Comparison of ENCODE assay signal across 29 mouse cellular contexts in genomic region chr14:62442971-62443370, GRCm38 (mm10). TPM values are rescaled to one million over a fixed set of nuclear protein-coding genes. Genes with fewer than 3 reads are reported as not detected.
DNase-seq lines count a peak whose midpoint lies in the region; ATAC-seq and TF ChIP-seq lines count a peak whose summit lies in the region.
"Had no signal": no experiment of that assay in that cellular context is flagged by ENCODE, and none has a peak within 500 bp of the region (broad histone marks: within the 10 kb centered on the region; RNA-seq: fewer than 3 reads in every experiment).

No protein-coding gene starts in this region.

- H3K4me3 ChIP-seq in kidney, adult 2 months (ENCODE audit: insufficient read depth, low read depth, low read length) = no peak overlapping the region
- H3K4me3 ChIP-seq in kidney, embryonic 14.5 days (ENCODE audit: low read length) = no peak overlapping the region
- H3K4me3 ChIP-seq in limb, embryonic 13.5 days = no peak overlapping the region
- H3K4me3 ChIP-seq in limb, embryonic 10.5 days = no peak overlapping the region
- H3K4me3 ChIP-seq in embryonic facial prominence, embryonic 15.5 days (replicated peaks) = no peak overlapping the region
- H3K4me3 ChIP-seq: erythroblast, embryonic 14.5 days; forebrain, embryonic 12.5 days; forebrain, embryonic 15.5 days; heart, embryonic 12.5 days; heart, embryonic 15.5 days; hindbrain, embryonic 10.5 days; hindbrain, embryonic 13.5 days had no signal

- no peak overlapping the region for H3K9ac ChIP-seq in kidney, embryonic 14.5 days (ENCODE audit: low read depth, low read length)
- no peak overlapping the region for H3K9ac ChIP-seq in limb, embryonic 13.5 days
- H3K9ac ChIP-seq in embryonic facial prominence, embryonic 15.5 days = no peak overlapping the region
- H3K9ac ChIP-seq: forebrain, embryonic 12.5 days; forebrain, embryonic 15.5 days; heart, embryonic 12.5 days; heart, embryonic 15.5 days; hindbrain, embryonic 13.5 days had no signal

- 44% methylated on average over 1 of the region's 1 CpGs for WGBS in kidney, adult 2 months
- 79% methylated on average over 1 of the region's 1 CpGs for WGBS in kidney, embryonic 14.5 days
- WGBS in limb, embryonic 13.5 days = 54% methylated on average over 1 of the region's 1 CpGs
- 94% methylated on average over 1 of the region's 1 CpGs for WGBS in limb, embryonic 10.5 days
- 65% methylated on average over 1 of the region's 1 CpGs for WGBS in embryonic facial prominence, embryonic 15.5 days

- H3K36me3 ChIP-seq in kidney, adult 2 months (ENCODE audit: control insufficient read depth, insufficient read depth, low read length) = no peaks in the 10 kb centered on the region
- no peaks in the 10 kb centered on the region for H3K36me3 ChIP-seq in kidney, embryonic 14.5 days (ENCODE audit: control insufficient read depth, insufficient read depth, low read length)
- H3K36me3 ChIP-seq in limb, embryonic 13.5 days = no peaks in the 10 kb centered on the region
- H3K36me3 ChIP-seq in limb, embryonic 10.5 days = no peaks in the 10 kb centered on the region
- no peaks in the 10 kb centered on the region for H3K36me3 ChIP-seq in embryonic facial prominence, embryonic 15.5 days
- H3K36me3 ChIP-seq: forebrain, embryonic 12.5 days; forebrain, embryonic 15.5 days; heart, embryonic 12.5 days; heart, embryonic 15.5 days; hindbrain, embryonic 10.5 days; hindbrain, embryonic 13.5 days had no signal

- TF ChIP-seq CTCF in kidney, adult 2 months (conservative IDR thresholded peaks at IDR 0.05; ENCODE audit: insufficient read depth, insufficient read length, low read depth, low read length) = no peak

- ATAC-seq in kidney, embryonic 14.5 days (ENCODE audit: low FRiP score, low TSS enrichment) = no peak
- ATAC-seq in limb, embryonic 13.5 days (ENCODE audit: low FRiP score, low read depth) = no peak
- ATAC-seq in embryonic facial prominence, embryonic 15.5 days (ENCODE audit: insufficient number of reproducible peaks, low FRiP score, low TSS enrichment, low read depth) = no peak
- ATAC-seq: CD4-positive, CD25-positive, alpha-beta regulatory T cell, adult 4 months; forebrain, embryonic 15.5 days; hindbrain, embryonic 16.5 days had no signal

- H3K4me1 ChIP-seq in kidney, adult 2 months (ENCODE audit: control insufficient read depth, insufficient read depth, low read length) = peaks cover 6% of the 10 kb centered on the region; the same call in 1 of the 2 replicates
- no peaks in the 10 kb centered on the region for H3K4me1 ChIP-seq in kidney, embryonic 14.5 days (ENCODE audit: control insufficient read depth, insufficient read depth, low read length)
- H3K4me1 ChIP-seq in limb, embryonic 13.5 days = peaks cover 17% of the 10 kb centered on the region
- H3K4me1 ChIP-seq in limb, embryonic 10.5 days = peaks cover 25% of the 10 kb centered on the region
- H3K4me1 ChIP-seq in embryonic facial prominence, embryonic 15.5 days = peaks cover 10% of the 10 kb centered on the region; the same call in 1 of the 2 replicates
- H3K4me1 ChIP-seq: forebrain, embryonic 12.5 days; heart, embryonic 12.5 days; heart, embryonic 15.5 days; hindbrain, embryonic 10.5 days had no signal

- TF ChIP-seq POLR2A in kidney, adult 2 months (IDR thresholded peaks at IDR 0.05; ENCODE audit: low read depth, low read length) = no peak

- peak; percentile 73 for DNase-seq in kidney, adult 2 months
- no peak for DNase-seq in limb, embryonic 10.5 days (ENCODE audit: low spot score)
- no peak for DNase-seq in cerebellum, adult 11-12 months
- DNase-seq: adrenal gland, adult 2 months; adrenal gland, postnatal 14 days; cerebellum, adult 11 months; cerebellum, adult 8-10 months; cerebellum, postnatal 10 days; cerebellum, postnatal 36 days; embryo, embryonic 11 days; gastrocnemius, postnatal 25 days; heart, adult 18-20 months; heart, postnatal 10 days; heart, postnatal 36 days had no signal

- no peaks in the 10 kb centered on the region for H3K9me3 ChIP-seq in kidney, embryonic 14.5 days (ENCODE audit: control insufficient read depth, low read length)
- no peaks in the 10 kb centered on the region for H3K9me3 ChIP-seq in limb, embryonic 13.5 days
- H3K9me3 ChIP-seq in limb, embryonic 10.5 days (replicated peaks) = no peaks in the 10 kb centered on the region
- no peaks in the 10 kb centered on the region for H3K9me3 ChIP-seq in embryonic facial prominence, embryonic 15.5 days (replicated peaks)
- H3K9me3 ChIP-seq: forebrain, embryonic 12.5 days; forebrain, embryonic 15.5 days; heart, embryonic 12.5 days; heart, embryonic 15.5 days; hindbrain, embryonic 10.5 days; hindbrain, embryonic 13.5 days had no signal

- H3K4me2 ChIP-seq in kidney, embryonic 14.5 days (replicated peaks; ENCODE audit: low read depth, low read length) = no peak overlapping the region
- H3K4me2 ChIP-seq in limb, embryonic 13.5 days (replicated peaks) = no peak overlapping the region
- no peak overlapping the region for H3K4me2 ChIP-seq in embryonic facial prominence, embryonic 15.5 days (replicated peaks)
- H3K4me2 ChIP-seq: forebrain, embryonic 12.5 days; forebrain, embryonic 15.5 days; heart, embryonic 12.5 days; heart, embryonic 15.5 days; hindbrain, embryonic 13.5 days had no signal

- H3K27me3 ChIP-seq in kidney, adult 2 months (replicated peaks; ENCODE audit: control insufficient read depth, insufficient read depth, low read length) = no peaks in the 10 kb centered on the region
- no peaks in the 10 kb centered on the region for H3K27me3 ChIP-seq in kidney, embryonic 14.5 days (ENCODE audit: control insufficient read depth, insufficient read depth, low read length)
- H3K27me3 ChIP-seq in limb, embryonic 13.5 days = no peaks in the 10 kb centered on the region
- no peaks in the 10 kb centered on the region for H3K27me3 ChIP-seq in limb, embryonic 10.5 days (ENCODE audit: low read depth, poor library complexity, severe bottlenecking)
- H3K27me3 ChIP-seq in embryonic facial prominence, embryonic 15.5 days = no peaks in the 10 kb centered on the region
- H3K27me3 ChIP-seq: forebrain, embryonic 12.5 days; forebrain, embryonic 15.5 days; heart, embryonic 12.5 days; heart, embryonic 15.5 days; hindbrain, embryonic 13.5 days had no signal

- peak overlapping the region; percentile 78; the same call in 1 of the 2 replicates for H3K27ac ChIP-seq in kidney, adult 2 months (ENCODE audit: insufficient read depth, low read depth, low read length)
- H3K27ac ChIP-seq in kidney, embryonic 14.5 days (ENCODE audit: low read depth, low read length) = no peak overlapping the region
- H3K27ac ChIP-seq in limb, embryonic 13.5 days = 0 out of 2 replicates have a peak overlapping the region, but pooled peaks have one; percentile 44
- no peak overlapping the region for H3K27ac ChIP-seq in limb, embryonic 10.5 days
- H3K27ac ChIP-seq in embryonic facial prominence, embryonic 15.5 days (replicated peaks) = peak overlapping the region; percentile 39; the same call in 1 of the 2 replicates
- H3K27ac ChIP-seq: forebrain, embryonic 12.5 days; forebrain, embryonic 15.5 days; hindbrain, embryonic 10.5 days; hindbrain, embryonic 13.5 days had no signal

RNA-seq across cellular contexts. Expression of gene Gucy1b2, which starts 13.1 kb away (rescaled TPM):
- 0.03 and 0.05 TPM in 2 replicates for polyA plus RNA-seq in kidney, adult 2 months (2012; rRNA removed)
- polyA plus RNA-seq in kidney, embryonic 14.5 days (2014; fragmentation: Nextera tagmentation; extraction: Ambion mirVana) = 0.07 TPM in 1 of 2 replicates, not detected in the other
- 0.40 and 0.71 TPM in 2 replicates for polyA plus RNA-seq in limb, embryonic 13.5 days (2015; fragmentation: Nextera tagmentation; extraction: Ambion mirVana)
- 0.05 and 0.21 TPM in 2 replicates for polyA plus RNA-seq in limb, embryonic 10.5 days (2016; fragmentation: Nextera tagmentation; extraction: Ambion mirVana)
- polyA plus RNA-seq in embryonic facial prominence, embryonic 15.5 days (2015; fragmentation: Nextera tagmentation; extraction: Ambion mirVana) = 0.40 and 0.51 TPM in 2 replicates
- polyA plus RNA-seq: C2C12; CD4-positive, CD25-positive, alpha-beta regulatory T cell, adult 4 months; embryonic facial prominence, embryonic 11.5 days; erythroblast, embryonic 14.5 days; gonadal fat pad, adult 2 months had no signal

Comparison
In these comparisons a context has a peak if more than half of its experiments do, and no peak if none do; other contexts are left out.
1. H3K27ac ChIP-seq: peak in kidney, adult 2 months (single experiment), limb, embryonic 13.5 days (single experiment) and embryonic facial prominence, embryonic 15.5 days (single experiment); none in kidney, embryonic 14.5 days (single experiment) and limb, embryonic 10.5 days (single experiment).